Mouse (Mus musculus) frontal cortex, postnatal 14 days (tissue): ENCODE data around the gene Whrn.

ENCODE experiments used
- DNase-seq, 2 experiments: peaks; one replicate each; pipeline ENCODE4 v3.0.0; 2022; ENCODE audit warnings: low spot score in 2 of 2

The Whrn gene

GRCm38 (mm10) chr4:63450551-63450950 lies 45.2 kb downstream of the Whrn start:
- no peak for DNase-seq

DNA sequence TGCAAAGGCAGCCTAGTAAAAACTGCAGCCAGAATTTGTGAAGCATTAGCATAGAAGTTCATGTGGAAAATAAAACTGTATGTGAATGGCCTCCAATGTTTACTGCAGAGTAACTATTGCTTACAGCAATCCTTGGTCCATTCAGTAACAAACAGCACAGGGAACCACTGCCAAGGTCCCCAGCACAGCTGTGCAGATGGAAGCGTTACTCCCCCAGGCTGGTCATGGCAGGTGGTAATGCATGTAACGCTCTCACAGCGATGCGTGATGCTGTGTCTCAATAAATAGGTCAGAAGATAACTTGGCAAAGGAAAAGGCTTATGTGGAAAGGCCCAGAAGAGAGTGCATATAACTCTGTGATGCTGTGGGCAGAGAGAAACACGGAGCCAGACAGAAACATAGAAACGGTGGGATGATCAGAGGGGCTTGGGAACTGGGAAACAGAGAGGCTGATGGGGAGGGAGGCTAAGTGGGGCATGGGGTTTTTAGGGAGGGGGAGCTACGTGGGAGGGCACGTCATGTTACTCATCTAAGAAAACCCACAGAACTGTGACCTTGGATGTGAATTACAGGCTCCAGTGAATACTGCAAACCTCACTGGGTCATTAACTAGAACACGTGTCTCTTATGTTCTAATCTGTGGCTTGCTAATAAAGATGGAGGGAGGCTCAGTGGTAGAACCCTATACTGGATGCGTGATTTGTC lies 51.3 kb downstream of the Whrn start:
- no peak for DNase-seq

DNA sequence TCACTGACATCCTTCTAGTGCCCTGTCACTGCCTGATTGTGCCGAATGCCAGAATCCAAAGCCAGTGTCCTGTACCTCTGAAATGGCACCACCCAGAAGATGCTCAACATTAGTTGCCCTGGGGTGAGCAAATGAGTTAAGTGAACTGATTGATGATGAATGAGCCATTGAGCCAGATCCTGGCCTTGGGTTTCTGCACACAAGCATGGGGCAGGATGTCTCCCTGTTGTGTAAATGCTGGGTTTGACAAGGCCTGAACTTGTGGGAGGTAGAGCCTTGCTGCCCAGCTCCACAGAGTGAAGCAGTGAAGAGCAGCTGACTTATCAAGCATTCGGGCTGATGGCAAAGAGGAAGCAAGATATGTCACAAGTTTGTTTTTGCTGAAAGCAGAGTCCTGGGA lies 52.7 kb downstream of the Whrn start:
- no peak for DNase-seq

DNA sequence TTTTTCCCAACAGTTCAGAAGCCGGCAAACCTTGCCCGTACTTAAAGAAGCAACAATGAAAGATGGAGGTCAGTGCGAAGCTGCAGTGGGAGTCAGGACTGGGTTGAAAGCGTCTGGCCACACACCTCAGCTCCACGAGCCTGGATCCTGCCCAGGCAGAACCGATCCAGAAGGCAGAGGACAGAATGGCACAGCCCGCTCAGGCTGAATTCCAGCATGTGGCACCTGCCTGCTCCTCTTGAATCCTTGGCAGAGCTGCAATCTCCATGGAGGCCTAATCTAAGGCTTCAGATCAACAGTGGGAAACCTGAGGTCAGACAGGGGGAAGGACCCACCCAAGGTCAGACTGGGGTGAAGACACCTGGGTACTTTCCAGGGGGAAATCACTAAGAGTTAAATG lies 54.2 kb downstream of the Whrn start:
- no peak for DNase-seq

DNA sequence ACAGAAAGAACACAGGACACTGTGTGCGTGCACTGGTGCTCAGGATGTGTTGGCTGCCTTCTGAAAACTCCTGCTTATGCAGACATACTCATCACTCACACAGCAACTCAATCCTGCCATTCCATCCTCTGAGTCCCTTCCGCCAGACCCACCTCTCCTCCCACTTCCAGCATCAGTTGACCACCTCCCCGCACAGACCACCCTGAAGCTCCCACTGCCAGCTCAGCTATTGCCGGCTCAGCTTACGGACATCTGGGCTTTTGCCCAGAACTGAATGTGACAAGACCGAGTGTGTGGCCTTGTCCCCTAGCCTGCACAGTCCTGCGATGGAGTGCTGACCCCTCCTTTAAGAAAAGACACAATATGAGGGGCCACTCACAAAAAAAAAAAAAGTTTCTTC lies 55.5 kb downstream of the Whrn start:
- no peak for DNase-seq

GRCm38 (mm10) chr4:63437968-63438367 lies 57.8 kb downstream of the Whrn start:
- no peak for DNase-seq

DNA sequence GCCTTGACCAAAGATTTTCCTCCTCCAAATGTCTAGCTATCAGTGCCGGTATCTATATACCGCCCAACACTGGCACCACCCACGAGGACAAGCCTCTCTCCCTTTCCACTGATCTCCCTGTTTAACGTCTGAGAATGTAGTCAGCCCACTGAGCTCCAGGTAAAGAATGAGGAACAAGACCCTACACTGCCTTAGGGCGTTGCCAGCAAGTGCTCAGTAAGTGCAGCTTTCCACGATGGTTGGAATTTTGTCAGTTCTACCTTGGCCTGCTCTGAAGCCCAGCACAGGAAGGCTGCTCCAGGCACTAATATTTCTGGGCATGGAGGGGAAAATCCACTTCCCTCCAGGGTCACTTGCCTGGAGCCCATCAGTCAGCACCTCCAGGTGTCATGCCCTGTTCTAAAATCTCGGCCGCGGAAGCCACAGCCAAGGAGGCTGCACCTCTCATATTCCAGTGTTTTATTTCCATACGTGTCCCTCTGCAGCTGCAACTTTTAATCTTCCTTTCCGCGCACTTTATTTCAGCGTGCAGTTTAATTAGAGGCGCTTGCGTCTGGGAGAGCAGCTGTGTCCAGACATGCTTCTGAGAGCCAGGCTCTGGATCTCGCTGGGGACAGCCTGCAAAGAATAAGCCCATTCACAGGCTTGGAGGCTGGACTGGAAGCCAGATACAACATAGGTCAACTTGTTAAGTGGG lies 58.5 kb downstream of the Whrn start:
- DNase-seq: no peak

- DNase-seq: no peak
Observed at GRCm38 (mm10) chr4:63435402-63435801, 60.4 kb downstream of the Whrn start.

- no peak for DNase-seq
Observed at GRCm38 (mm10) chr4:63431098-63431497, 64.7 kb downstream of the Whrn start.

DNA sequence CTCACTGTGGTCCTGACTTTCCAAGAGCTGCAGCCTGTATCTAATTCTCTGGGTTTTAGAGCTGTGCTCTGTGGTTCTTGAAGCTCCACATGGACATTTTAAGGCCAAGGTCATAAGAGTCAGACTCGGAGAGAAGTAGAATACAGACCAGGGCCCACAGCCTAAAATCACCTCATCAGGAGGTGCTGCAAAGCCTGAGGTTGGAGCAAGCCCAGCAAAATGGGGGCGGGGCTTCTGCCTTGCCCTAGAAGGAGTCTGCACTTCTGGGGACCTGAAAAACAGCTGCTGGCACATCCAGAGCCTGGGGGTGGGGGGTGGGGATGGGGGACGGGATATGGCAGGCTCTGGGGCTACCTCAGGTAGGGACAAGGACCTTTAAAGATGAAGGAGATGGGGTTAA lies 65.4 kb downstream of the Whrn start:
- DNase-seq: no peak

GRCm38 (mm10) chr4:63426308-63426707 lies 69.5 kb downstream of the Whrn start:
- DNase-seq: no peak

- DNase-seq: no peak
Observed at GRCm38 (mm10) chr4:63423811-63424210, 72.0 kb downstream of the Whrn start.

DNA sequence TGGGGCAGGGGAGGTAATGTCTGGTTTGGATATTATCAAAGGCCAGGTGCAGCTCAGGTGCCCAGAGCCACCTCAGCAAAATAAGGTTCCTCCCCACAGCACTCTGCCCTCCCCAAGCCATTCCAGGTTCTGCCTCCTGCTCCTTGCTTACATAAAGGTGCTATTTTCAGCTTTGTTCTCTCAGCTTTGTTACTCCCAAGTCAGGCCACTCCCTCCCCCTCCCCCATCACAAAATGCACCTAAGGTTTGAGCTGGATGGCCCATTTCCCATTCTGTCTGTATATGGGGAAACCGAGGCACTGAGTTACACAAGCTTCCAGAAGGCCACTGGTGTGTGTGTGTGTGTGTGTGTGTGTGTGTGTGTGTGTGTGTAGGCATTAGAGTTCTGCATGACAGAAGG lies 72.6 kb downstream of the Whrn start:
- DNase-seq: no peak

DNA sequence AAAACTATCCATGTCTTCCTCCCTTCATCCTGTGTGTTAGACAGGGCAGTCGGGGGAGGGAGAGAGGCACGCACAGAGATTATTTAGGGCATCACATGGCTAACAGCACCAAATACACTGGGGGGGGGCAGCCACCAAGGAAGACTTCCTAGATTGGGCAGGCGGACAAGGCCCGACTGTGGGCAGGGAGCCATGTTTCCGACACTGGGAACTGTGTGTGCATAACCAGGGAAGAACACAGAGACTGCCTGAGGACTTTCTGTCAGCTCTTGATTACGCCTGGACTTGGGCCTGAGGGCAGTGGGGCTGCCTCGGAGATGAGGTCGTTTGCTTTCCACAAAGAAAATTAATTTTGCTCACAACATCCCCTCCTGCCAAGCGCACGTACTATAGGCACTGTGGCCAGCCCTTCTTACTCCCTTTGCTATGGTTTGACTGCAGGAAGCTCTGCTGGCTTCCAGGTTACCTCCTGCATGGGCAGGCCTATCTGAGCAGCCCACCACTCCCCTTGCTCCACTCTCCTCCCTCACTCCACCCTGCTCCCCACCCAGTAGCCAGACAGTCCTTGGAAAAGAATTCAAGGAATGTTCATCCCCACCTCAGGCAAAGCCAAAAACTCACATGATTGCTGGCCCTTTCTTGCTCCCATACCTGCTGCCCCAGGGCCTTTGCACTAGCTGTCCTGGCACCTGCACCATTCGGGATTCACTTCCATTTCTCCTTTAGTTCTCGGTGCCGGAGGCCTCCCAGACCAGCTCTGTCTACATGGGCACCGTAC lies 75.5 kb downstream of the Whrn start:
- DNase-seq: no peak

DNA sequence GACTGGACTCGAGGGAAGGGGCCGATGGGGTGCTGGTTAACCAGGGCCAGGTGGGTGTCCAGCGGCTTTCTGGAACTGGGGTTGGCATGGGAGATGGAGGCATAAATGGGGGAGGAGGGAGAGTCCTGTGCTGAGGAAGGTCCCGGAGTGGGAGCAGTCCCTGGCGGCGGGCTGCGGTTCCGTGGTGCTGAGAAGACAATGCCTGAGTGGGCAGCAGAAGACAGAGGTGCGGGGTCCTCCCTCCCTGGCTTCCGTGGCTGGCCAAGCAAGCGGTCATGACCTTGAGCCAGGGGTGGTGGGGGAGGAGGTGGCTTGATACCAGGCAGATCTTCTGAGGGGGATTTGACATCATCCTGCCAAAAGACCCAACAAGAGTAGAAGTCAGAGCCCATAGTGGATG lies 77.5 kb downstream of the Whrn start:
- DNase-seq: no peak

DNA sequence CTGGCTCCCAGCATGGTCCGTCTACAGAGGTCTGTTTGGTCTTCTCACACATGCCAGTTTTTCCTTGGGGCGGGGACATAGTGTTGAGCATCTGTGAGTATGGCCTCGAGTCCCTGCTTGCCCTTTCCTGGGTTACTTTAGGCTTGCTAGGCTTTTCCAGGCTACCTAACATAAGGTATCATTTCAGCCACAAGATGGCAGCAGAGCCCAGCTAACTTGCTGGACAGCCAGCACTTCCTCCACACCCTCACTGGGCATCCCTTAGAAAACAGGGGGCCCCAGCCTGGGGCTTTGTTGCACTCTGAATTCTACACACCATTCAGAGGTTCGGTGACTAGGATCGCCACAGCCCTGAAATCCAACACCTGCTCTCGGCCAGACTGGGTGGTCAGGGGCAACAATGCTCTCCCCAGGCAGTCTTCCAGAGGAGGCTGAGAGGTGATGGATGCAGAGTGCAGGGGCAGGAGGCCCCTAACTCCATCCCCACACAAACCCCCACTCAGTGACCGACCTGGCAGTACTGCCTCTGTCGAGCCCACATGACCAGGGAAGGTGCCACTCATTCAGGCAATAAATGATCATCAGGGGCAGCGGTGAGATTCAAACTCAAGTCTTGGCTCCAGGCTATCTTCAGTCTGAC lies 78.4 kb downstream of the Whrn start:
- peak in 1 of 2 experiments; percentile 75 for DNase-seq

DNA sequence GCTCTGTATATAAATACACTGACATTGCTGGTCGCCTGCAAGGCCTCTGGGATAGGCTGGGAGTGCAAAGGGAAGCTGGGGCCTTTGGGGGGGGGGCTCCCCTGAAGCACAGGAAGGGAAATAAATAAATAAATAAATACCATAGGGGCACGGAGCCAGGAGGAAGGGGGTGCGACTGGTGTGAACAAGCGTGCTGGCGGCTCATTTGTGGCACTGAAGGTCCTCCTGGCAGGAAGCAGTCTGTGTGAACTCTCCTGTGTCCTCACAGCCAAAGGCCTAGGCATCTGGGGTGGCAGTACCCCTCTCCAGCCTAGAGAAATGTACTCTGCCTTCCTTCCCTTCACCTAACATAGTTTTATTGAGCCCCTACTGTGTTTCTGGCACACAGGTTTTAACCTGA lies 80.8 kb downstream of the Whrn start:
- DNase-seq: no peak

DNA sequence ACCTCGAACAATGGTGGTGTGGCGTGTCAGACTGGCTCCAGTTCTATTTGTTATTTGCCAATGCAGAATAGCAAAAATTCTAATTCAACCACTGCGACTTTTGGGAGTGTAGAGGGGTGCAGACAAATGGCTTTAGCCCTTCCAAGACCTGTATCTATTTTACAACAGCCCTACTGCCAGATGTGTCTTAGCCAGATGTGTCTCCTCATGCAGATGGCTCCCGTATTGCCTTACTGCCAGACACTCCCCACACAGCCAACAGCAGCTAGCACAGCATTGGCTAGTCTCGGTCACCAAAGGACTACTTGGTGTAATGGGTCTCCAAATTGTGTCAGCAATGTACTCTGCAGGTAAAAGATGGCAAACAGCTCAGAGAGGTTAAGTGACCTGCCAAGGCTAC lies 84.6 kb downstream of the Whrn start:
- no peak for DNase-seq

DNA sequence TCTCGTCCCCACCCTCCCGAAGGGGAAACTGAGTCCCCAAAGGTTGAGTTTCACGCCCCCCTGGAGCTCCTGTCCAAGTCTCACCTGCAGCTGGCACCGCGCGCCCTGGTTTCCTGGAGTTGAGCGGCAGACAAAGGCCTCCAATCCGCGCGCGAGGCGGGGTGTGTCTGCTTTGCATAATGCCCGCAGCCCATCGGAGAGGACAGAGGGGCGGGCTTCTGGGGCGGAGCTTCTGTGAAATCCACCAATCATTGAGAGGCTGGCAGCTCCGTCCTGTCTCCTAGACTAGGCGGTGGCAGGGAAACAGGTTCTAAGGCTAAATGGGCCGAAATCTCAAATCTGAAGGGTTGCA lies 85.2 kb downstream of the Whrn start:
- peak; percentile 88 to 89 for DNase-seq

- DNase-seq: peak in 1 of 2 experiments; percentile 45
Observed at GRCm38 (mm10) chr4:63409908-63410582, 85.7 kb downstream of the Whrn start.

- DNase-seq: no peak
Observed at GRCm38 (mm10) chr4:63409317-63409907, 86.4 kb downstream of the Whrn start.
